Mouse (Mus musculus): ENCODE data around the gene Lipt2.

DNA sequence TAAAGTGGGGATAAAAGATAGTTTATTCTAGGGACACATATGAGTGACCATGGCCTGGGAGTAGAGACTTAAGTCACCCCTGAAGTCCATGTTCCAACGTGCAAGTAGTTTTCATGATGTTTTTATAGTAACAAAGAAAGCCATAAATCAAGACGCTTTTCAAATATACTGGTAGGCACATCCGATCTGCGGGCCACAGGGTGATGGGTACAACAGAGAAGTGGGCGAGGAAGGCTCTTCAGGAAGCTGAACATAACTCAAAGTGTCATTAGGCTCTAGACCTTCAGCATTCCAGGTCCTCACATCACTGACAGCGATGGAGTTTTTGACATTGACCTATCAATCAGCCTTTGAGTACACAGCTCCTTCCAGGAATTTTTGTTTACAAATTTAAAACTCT is 28.5 kb upstream of the Lipt2 start:
- no peak for TF ChIP-seq CTCF (IDR thresholded peaks at IDR 0.05; ENCODE audit: extremely low read depth, insufficient read length, insufficient replicate concordance, low read depth, low read length)
- no peak for TF ChIP-seq POLR2A (IDR thresholded peaks at IDR 0.05; ENCODE audit: low read depth, low read length)

Measured in small intestine, adult 2 months (tissue).